Mouse (Mus musculus) CH12.LX (cell line): ENCODE measurements at regions not wholly inside any gene's neighbourhood (a gene's known extent, or its start where the extent isn't known, plus 50 kb on each side); places are given as distances from the start of the nearest gene placed in this dataset.
A peak's percentile ranks its signal among the peaks of the same experiment; 100 is the strongest.

Experiments
- DNase-seq: peaks from one replicate; pipeline ENCODE4 v3.0.0-alpha.2; 2013; ENCODE audit errors: extremely low read depth
- H3K27ac ChIP-seq: 2 replicates; pipeline ENCODE4 v1.5.1; 2012; ENCODE audit warnings: low read depth, mild to moderate bottlenecking, control low read depth, moderate library complexity; ENCODE audit not compliant: insufficient read depth
- H3K27me3 ChIP-seq: replicated peaks from 2 replicates; pipeline ENCODE3; 2012; ENCODE audit warnings: inconsistent platforms
- H3K36me3 ChIP-seq, 2 experiments: replicated peaks in 1 of 2; 2 replicates each; pipeline versions ENCODE3 to v1.6.1; 2012; ENCODE audit warnings: inconsistent platforms in 1 of 2, low read length in 1 of 2, mild to moderate bottlenecking in 1 of 2, mixed read lengths in 1 of 2, moderate library complexity in 1 of 2; ENCODE audit not compliant: control insufficient read depth in 1 of 2, insufficient read depth in 1 of 2
- H3K4me1 ChIP-seq, 2 experiments: 2 replicates each; pipeline ENCODE4 v1.6.1; 2012; ENCODE audit warnings: inconsistent platforms in 1 of 2, moderate library complexity in 1 of 2; ENCODE audit not compliant: insufficient read depth in 2 of 2, control insufficient read depth in 1 of 2
- H3K4me2 ChIP-seq: 2 replicates; pipeline ENCODE4 v1.6.1; 2012; ENCODE audit warnings: low read depth, mild to moderate bottlenecking, control low read depth; ENCODE audit not compliant: poor library complexity, insufficient read depth, severe bottlenecking
- H3K4me3 ChIP-seq, 3 experiments: fragments of 150-350 bp in 1 of 3; sonication (generic) in 1 of 3; replicated peaks in 1 of 3; 2 replicates each; pipeline versions ENCODE3 to v1.5.1; 2011 to 2012; ENCODE audit warnings: low read depth in 2 of 3, low read length in 2 of 3, mild to moderate bottlenecking in 2 of 3, moderate library complexity in 2 of 3, control low read depth in 1 of 3, improper control_type of control experiment in 1 of 3, inconsistent platforms in 1 of 3, mixed read lengths in 1 of 3; ENCODE audit not compliant: poor library complexity in 1 of 3
- H3K79me2 ChIP-seq: replicated peaks from 2 replicates; pipeline ENCODE4 v1.6.1; 2012; ENCODE audit warnings: mild to moderate bottlenecking, moderate library complexity; ENCODE audit not compliant: control insufficient read depth, poor library complexity, insufficient read depth, severe bottlenecking; ENCODE audit errors: extremely low read depth
- H3K9ac ChIP-seq: 2 replicates; pipeline ENCODE4 v1.6.1; 2012; ENCODE audit warnings: low read depth, mild to moderate bottlenecking, control low read depth, moderate library complexity; ENCODE audit not compliant: insufficient read depth
- H3K9me3 ChIP-seq: replicated peaks from 2 replicates; pipeline ENCODE3; 2012; ENCODE audit warnings: low read length, inconsistent platforms, mixed read lengths
- CTCF ChIP-seq, 2 experiments: IDR thresholded peaks in 1 of 2; conservative IDR thresholded peaks in 1 of 2; 2 replicates each; pipeline ENCODE4 v1.5.1; 2011 to 2012; ENCODE audit warnings: low read depth in 2 of 2, low read length in 2 of 2, improper control_type of control experiment in 1 of 2, inconsistent platforms in 1 of 2, mild to moderate bottlenecking in 1 of 2, moderate library complexity in 1 of 2
- ELF1 ChIP-seq: IDR thresholded peaks from 2 replicates; pipeline ENCODE4 v1.6.1; 2014; ENCODE audit warnings: low read depth, mild to moderate bottlenecking, inconsistent platforms, low read length, improper control_type of control experiment
- ETS1 ChIP-seq: conservative IDR thresholded peaks from 2 replicates; pipeline ENCODE4 v1.6.1; 2012; ENCODE audit warnings: low read depth, mild to moderate bottlenecking, inconsistent platforms, low read length, improper control_type of control experiment, moderate library complexity
- JUN ChIP-seq: IDR thresholded peaks from 2 replicates; pipeline ENCODE4 v1.6.1; 2011; ENCODE audit warnings: low read depth, mild to moderate bottlenecking, low read length, improper control_type of control experiment, moderate library complexity; ENCODE audit not compliant: insufficient read depth
- MAZ ChIP-seq: IDR thresholded peaks from 2 replicates; pipeline ENCODE4 v1.6.1; 2012; ENCODE audit warnings: low read depth, mild to moderate bottlenecking, inconsistent platforms, low read length, improper control_type of control experiment, moderate library complexity
- MXI1 ChIP-seq: IDR thresholded peaks from 2 replicates; pipeline ENCODE4 v1.6.1; 2011; ENCODE audit warnings: mild to moderate bottlenecking, low read depth, low read length, improper control_type of control experiment
- NELFE ChIP-seq: IDR thresholded peaks from 2 replicates; pipeline ENCODE4 v1.6.1; 2011; ENCODE audit warnings: low read depth, low read length, improper control_type of control experiment
- NRF1 ChIP-seq: IDR thresholded peaks from 2 replicates; pipeline ENCODE4 v1.6.1; 2014; ENCODE audit warnings: low read depth, mild to moderate bottlenecking, inconsistent platforms, low read length, improper control_type of control experiment, moderate library complexity
- RAD21 ChIP-seq: IDR thresholded peaks from 2 replicates; pipeline ENCODE4 v1.6.1; 2011; ENCODE audit warnings: low read depth, mild to moderate bottlenecking, low read length, improper control_type of control experiment, moderate library complexity
- SMC3 ChIP-seq: IDR thresholded peaks from 2 replicates; pipeline ENCODE4 v1.6.1; 2011; ENCODE audit warnings: low read depth, low read length, improper control_type of control experiment
- TBP ChIP-seq: conservative IDR thresholded peaks from 2 replicates; pipeline ENCODE4 v1.6.1; 2011; ENCODE audit warnings: low read depth, low read length, improper control_type of control experiment
- TCF12 ChIP-seq: IDR thresholded peaks from 2 replicates; pipeline ENCODE4 v1.6.1; 2014; ENCODE audit warnings: low read depth, mild to moderate bottlenecking, inconsistent platforms, low read length, improper control_type of control experiment
- UBTF ChIP-seq: IDR thresholded peaks from 2 replicates; pipeline ENCODE4 v1.6.1; 2012; ENCODE audit warnings: low read depth, mild to moderate bottlenecking, inconsistent platforms, low read length, improper control_type of control experiment, moderate library complexity
- USF2 ChIP-seq: conservative IDR thresholded peaks from 2 replicates; pipeline ENCODE4 v1.6.1; 2011; ENCODE audit warnings: low read depth, low read length, improper control_type of control experiment
- ZC3H11A ChIP-seq: IDR thresholded peaks from 2 replicates; pipeline ENCODE4 v1.6.1; 2012; ENCODE audit warnings: low read depth, mild to moderate bottlenecking, inconsistent platforms, low read length, improper control_type of control experiment
- dilution Hi-C: fragments of 300-500 bp; cut with MboI; formaldehyde crosslinking; loops from 2 replicates; pipeline ENCODE4 v1.14.3; 2020; ENCODE audit warnings: low sequenced_read_pairs; ENCODE audit not compliant: extremely low pct_unique_long_range_greater_than_20kb, extremely low pct_ligation_motif_present
- in situ Hi-C: fragments of 300-500 bp; cut with MboI; formaldehyde crosslinking; loops from 3 replicates; pipeline ENCODE4 v1.14.3; 2019; ENCODE audit warnings: low sequenced_read_pairs, low pct_ligation_motif_present, low pct_unique_long_range_greater_than_20kb, mixed read lengths

DNA sequence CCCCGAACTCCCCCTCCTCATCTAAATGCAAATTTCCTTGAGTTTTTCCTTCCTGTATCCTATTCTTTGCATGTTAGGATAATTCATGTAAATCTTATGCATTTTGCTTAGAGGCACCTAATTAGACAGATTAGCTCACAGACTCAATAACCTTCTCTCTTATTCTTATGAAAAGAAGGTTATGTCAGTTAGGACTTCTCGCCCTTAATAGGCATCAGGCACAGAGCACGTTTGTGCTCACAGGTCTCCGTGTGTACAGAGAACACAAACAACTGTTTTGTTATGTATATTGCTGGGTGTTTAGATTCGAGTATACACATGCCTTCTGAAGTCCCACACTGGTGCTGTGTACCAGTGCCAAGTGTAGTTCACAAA is 2504.4 kb upstream of the 5930422O12Rik start:
- dilution Hi-C loops: no loop called here
- no peaks in the 10 kb centered on the region for H3K9me3 ChIP-seq
- H3K27ac ChIP-seq: no peak overlapping the region
- in situ Hi-C loops: no loop called here
- H3K27me3 ChIP-seq: peaks cover 24% of the 10 kb centered on the region
- no peaks in the 10 kb centered on the region for H3K36me3 ChIP-seq
- H3K79me2 ChIP-seq: no peaks in the 10 kb centered on the region
- no peaks in the 10 kb centered on the region for H3K4me1 ChIP-seq
- TF ChIP-seq ELF1 (no peak), ZC3H11A (no peak), JUN (no peak), UBTF (no peak), SMC3 (no peak), ETS1 (no peak), MAZ (no peak), RAD21 (no peak), USF2 (no peak)
- H3K9ac ChIP-seq: no peak overlapping the region
- no peak for DNase-seq
- H3K4me3 ChIP-seq: no peak overlapping the region
- H3K4me2 ChIP-seq: 0 out of 2 replicates have a peak overlapping the region, but pooled peaks have one; percentile 19

DNA sequence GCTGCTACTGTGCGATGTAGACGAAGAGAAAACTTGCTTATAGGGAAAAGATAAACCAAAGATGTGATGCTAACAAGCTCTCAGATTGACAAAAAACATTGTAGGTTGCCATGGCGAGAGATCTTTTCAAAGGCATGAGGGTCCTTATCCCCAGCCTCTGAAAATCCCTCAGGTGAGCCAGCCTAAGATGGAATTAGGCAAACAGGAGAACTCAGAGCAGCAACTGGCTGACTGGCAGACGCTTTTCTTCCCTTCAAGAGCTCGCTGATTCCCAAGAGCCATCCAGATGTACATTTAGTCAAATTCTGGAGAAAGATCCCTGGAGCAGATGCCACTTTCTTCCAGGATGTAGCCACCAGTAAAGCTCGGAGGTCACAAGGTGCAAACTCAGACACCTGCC is 2503.9 kb upstream of the 5930422O12Rik start:
- H3K4me1 ChIP-seq: no peaks in the 10 kb centered on the region
- dilution Hi-C loops (no loop called here), in situ Hi-C loops (no loop called here)
- H3K4me2 ChIP-seq: no peak overlapping the region
- H3K27ac ChIP-seq: no peak overlapping the region
- TF ChIP-seq SMC3 (no peak), JUN (no peak), MXI1 (no peak), TBP (no peak), UBTF (no peak), TCF12 (no peak), CTCF (conservative IDR thresholded peaks at IDR 0.05 in 1 of 2, IDR thresholded peaks at IDR 0.05 in 1 of 2; ENCODE audit: low read depth in 2 of 2, low read length in 2 of 2) (no peak), NELFE (no peak), NRF1 (no peak)
- DNase-seq: no peak
- H3K27me3 ChIP-seq: peaks cover 23% of the 10 kb centered on the region
- no peak overlapping the region for H3K9ac ChIP-seq
- H3K79me2 ChIP-seq: no peaks in the 10 kb centered on the region
- no peaks in the 10 kb centered on the region for H3K9me3 ChIP-seq
- H3K4me3 ChIP-seq: no peak overlapping the region
- no peaks in the 10 kb centered on the region for H3K36me3 ChIP-seq
